Mouse (Mus musculus) stomach, postnatal 0 days (tissue): ENCODE measurements around the gene Fsip1.

Source experiments
- CTCF ChIP-seq: IDR thresholded peaks from 2 replicates; pipeline ENCODE4 v1.5.1; 2016; ENCODE audit warnings: antibody characterized with exemption, low read depth, mild to moderate bottlenecking, moderate library complexity
- EP300 ChIP-seq: optimal IDR thresholded peaks from 2 replicates; pipeline ENCODE3; 2016; ENCODE audit warnings: antibody characterized with exemption

DNA sequence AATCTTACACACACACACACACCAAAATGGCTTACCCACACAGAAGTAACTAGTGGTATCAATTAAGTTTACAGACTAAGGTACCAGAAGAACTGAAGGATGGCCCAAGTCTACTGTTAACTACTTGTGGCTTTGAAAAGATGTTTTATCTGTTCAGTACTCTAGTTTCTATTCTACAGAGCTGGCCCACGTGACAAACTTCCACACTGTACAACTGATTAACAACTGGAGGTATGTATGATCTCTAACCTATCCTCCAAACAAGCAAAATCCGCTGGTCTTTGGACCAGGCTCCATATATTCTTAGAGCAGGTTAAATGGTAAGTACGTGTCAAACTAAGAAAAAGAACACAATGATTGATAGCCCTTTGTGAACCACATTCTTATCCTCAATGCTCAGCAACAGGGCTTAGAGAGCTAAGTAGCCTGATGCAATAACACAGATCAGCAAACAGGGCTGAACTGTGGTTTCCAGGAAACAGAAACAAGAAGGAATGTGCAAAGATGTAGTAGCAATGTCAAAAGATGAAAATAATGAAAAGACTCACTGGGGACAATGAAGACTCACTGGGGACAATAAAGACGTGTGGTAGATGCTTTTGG lies 38.7 kb downstream of the Fsip1 start:
- TF ChIP-seq EP300 (no peak), CTCF (no peak)
